Mouse (Mus musculus): ENCODE data around the gene Gm10642. TPM values are rescaled to one million over a fixed set of nuclear protein-coding genes. Genes with fewer than 3 reads are reported as not detected.

The Gm10642 gene
- not detected for polyA plus RNA-seq (2014; fragmentation: Illumina TruSeq; extraction: RNeasy Lipid Tissue Mini Kit (QIAGEN cat#74804); ENCODE audit: insufficient read depth, low read depth, low replicate concordance)

DNA sequence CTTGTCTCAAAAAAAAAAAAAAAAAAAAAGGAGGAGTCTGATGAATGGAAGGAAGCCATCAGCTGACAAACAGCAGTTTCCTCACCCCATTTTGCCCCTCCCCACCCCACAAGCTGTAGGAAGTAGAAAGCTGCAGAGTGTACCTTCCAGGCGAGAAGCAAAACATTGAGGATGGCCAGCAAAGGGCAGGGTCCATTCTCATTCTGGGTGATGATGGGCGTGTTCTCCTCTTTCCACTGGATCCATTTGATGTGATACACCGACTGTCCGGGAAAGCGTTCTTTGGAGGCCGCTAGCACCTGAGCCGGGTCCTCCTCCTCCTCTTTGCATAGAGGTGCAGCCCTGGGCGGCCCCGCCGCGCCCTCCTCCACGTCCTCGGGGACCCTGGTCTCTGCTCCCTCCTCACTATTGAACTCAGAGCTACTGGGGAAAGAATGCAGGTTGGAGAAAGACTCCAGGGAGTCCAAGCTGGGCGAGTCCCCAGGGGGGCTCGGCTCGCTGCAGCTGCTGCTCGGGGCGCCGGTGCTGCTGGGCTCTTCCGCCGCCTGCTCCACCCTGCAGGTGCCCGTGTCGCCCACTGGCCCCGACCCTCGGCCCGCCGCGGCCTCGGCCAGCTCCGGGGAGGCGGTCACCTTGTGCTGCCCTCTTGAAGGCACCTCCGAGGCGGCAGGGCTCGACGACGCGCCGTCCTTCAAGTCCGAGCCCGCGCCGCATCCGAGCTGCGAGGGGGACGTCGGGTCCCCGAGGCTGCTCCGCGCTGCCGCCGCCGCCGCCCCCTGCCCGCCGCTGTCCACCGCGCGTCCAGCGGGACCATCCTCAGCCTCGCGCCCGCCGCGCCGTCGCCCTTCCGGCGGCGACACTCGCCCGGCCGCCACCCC, at the start of gene Gm10642:
Gene Gm10642 (plus strand): TSS at position 122 of the 878 bp plus-strand sequence.

DNA sequence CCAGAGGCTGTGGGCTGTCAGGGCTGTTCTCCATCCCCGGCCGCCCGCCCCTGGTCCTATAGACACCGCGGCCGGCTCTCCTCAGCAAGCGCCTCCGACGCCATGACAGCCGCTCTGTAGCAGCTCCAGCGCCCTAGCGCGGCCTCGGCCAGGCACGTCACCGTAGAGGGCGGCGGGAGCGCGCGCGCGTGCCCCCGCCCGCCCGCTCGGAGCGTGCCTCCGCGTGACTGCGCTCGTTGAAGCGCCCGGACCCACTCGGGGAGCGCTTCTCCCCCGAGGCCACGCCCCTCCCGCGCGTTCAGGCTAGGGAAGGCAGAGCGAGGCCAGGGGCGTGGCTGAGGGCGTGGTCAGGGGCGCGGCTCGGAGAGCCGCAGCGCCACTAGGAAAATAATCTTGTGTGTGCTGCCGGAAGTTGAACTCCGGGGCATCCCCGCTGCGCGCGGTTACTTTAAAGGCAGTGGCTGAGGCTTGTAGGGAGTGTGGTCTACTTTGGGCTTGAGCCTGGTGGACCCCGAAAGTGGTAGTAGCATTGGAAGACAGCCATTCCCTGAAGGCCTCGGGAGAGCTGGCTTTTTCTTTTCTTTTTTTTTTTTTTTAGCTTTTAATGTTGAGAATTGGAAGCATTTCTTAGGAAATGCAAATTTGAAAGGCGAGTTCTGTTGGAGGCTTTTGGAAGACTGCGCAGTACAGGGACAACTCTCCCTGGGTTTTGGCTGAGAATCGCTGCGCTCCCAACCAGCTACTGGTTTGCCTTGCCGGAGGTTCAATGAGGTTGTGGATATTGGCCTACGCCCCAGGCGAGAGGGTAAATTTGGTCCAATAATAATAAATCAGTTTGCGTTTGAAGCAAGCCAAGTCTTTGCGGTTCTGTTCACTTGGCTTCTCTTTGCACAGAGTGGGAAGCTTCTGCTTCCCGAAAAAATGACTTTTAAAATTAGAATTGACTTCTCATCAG, 1.2 kb downstream of the Gm10642 start, which contains the start of gene Mindy2:
Gene Mindy2 (minus strand): TSS at position 162 of the 955 bp plus-strand sequence.

DNA sequence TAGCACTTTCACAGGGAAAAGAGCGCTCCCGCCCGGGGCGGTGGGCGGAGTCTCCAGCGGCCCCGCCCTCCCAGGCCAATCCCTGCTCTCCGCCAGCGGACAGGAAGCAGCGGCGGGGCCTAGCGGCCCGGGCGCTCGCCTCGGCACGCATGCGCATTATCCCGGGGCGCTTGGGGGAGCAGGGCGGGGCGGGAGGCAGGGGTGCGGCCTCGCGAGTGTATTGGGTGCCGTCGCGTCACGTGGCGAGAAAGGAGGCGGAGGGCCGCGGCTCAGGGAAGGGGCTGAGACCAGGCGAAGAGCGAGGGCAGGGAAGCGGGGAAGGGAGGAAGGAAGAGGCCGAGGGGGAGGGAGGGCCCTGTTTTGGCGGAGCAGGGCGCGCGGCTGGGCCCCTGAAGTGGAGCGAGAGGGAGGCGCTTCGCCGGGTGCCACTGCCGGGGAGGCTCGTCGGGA, 22.7 kb downstream of the Gm10642 start, which contains the start of gene Adam10:
Gene Adam10 (plus strand): TSS at position 316 of the 450 bp plus-strand sequence.

Other genes starting within 250 kb of the Gm10642 start
- 2.1 TPM for gene Ccnb2, start 234.7 kb upstream of the Gm10642 start, polyA plus RNA-seq (2014; fragmentation: Illumina TruSeq; extraction: RNeasy Lipid Tissue Mini Kit (QIAGEN cat#74804); ENCODE audit: insufficient read depth, low read depth, low replicate concordance)
- 10.0 TPM for gene Rnf111, start 152.5 kb upstream of the Gm10642 start, polyA plus RNA-seq (2014; fragmentation: Illumina TruSeq; extraction: RNeasy Lipid Tissue Mini Kit (QIAGEN cat#74804); ENCODE audit: insufficient read depth, low read depth, low replicate concordance)
- 16.8 TPM for gene Sltm, start 113.5 kb upstream of the Gm10642 start, polyA plus RNA-seq (2014; fragmentation: Illumina TruSeq; extraction: RNeasy Lipid Tissue Mini Kit (QIAGEN cat#74804); ENCODE audit: insufficient read depth, low read depth, low replicate concordance)
- 11.6 TPM for gene Mindy2, start 923 bp downstream of the Gm10642 start, polyA plus RNA-seq (2014; fragmentation: Illumina TruSeq; extraction: RNeasy Lipid Tissue Mini Kit (QIAGEN cat#74804); ENCODE audit: insufficient read depth, low read depth, low replicate concordance)
- gene Adam10, start 22.7 kb downstream of the Gm10642 start, polyA plus RNA-seq (2014; fragmentation: Illumina TruSeq; extraction: RNeasy Lipid Tissue Mini Kit (QIAGEN cat#74804); ENCODE audit: insufficient read depth, low read depth, low replicate concordance) = 23.9 TPM